Mouse (Mus musculus) heart, adult 2 months (tissue): Measurements from ENCODE around the gene Fam210b.

Experiments used
- CTCF ChIP-seq: fragments of 200-600 bp; IDR thresholded peaks from 2 replicates; pipeline ENCODE4 v1.8.1; 2022; ENCODE audit warnings: antibody characterized with exemption, mild to moderate bottlenecking, moderate library complexity
- POLR2A ChIP-seq: fragments of 200-500 bp; IDR thresholded peaks from 2 replicates; pipeline ENCODE4 v1.6.1; 2011; ENCODE audit warnings: mild to moderate bottlenecking, low read depth, low read length, control low read depth; ENCODE audit not compliant: insufficient read depth

- TF ChIP-seq CTCF: no peak
- TF ChIP-seq POLR2A: no peak
Observed at GRCm38 (mm10) chr2:172346034-172346929, 917 bp downstream of the Fam210b start.
